Mouse (Mus musculus): ENCODE data around the gene Apob. TPM values are rescaled to one million over a fixed set of nuclear protein-coding genes. Genes with fewer than 3 reads are reported as not detected.
"Not testable (repeated sequence)": the region's sequence is repeated elsewhere in the genome, so short reads cannot be mapped to it uniquely, and the experiment has no call there.

The Apob gene
- total and polyA plus RNA-seq, 2 experiments: 469 to 3,713 TPM

DNA sequence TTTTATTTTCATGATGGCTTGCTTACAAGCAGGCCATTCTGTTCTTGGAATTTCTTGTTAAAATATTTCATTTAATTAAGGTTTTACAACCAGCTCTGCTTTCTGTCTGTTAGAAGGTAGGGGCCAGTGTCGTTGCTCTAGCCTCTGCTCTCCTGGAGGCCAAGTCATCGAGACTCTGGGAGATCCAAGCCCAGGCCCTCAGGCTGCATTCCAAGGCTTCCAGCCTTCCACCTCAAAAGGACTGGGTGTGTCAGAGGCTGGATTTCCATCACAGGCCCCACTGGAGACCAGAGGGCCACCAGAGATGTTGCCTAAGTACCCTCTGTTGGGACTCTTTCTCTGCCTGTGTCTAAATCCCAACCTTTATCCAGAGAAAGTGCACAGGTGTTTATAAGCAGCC lies 52.6 kb downstream of the Apob start:
- TF ChIP-seq CTCF (IDR thresholded peaks at IDR 0.05; ENCODE audit: low read depth, low read length): no peak
- no peak for TF ChIP-seq POLR2A (IDR thresholded peaks at IDR 0.05; ENCODE audit: extremely low read depth, insufficient read depth, low read length)
- no peaks in the 10 kb centered on the region for H3K4me1 ChIP-seq (ENCODE audit: control insufficient read depth, insufficient read depth, low read length)
- H3K27ac ChIP-seq (replicated peaks; ENCODE audit: insufficient read depth, low read depth, low read length): no peak overlapping the region
- H3K9ac ChIP-seq (ENCODE audit: low read depth, low read length): no peak overlapping the region
- H3K4me3 ChIP-seq (ENCODE audit: insufficient read depth, low read depth, low read length): no peak overlapping the region
- H3K27me3 ChIP-seq (ENCODE audit: control insufficient read depth, insufficient read depth, low read length): no peaks in the 10 kb centered on the region
- WGBS: 68% methylated on average over 2 of the region's 2 CpGs
- H3K36me3 ChIP-seq (ENCODE audit: control insufficient read depth, insufficient read depth, low read length): no peaks in the 10 kb centered on the region
- no peak for DNase-seq (ENCODE audit: extremely low read depth, low read depth, low spot score)
- no peaks in the 10 kb centered on the region for H3K79me2 ChIP-seq (ENCODE audit: control insufficient read depth, insufficient read depth, low read length)

DNA sequence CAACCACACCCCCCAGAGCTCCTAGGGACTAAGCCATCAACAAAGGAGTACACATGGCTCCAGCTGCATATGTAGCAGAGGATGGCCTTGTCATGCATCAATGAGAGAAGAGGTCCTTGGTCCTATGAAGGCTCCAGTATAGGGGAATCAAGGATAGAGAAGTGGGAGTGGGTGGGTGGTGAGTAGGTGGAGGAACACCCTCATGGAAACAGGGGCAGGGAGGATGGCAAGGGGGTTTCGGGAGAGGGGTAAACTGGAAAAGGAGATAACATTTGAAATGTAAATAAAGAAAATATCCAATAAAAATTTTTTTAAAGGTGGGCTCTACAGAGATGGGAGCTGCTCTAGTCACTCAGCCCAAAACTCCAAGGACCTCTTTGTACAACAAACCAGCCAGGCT lies 53.7 kb downstream of the Apob start:
- 85% methylated on average over 1 of the region's 1 CpGs for WGBS
- not testable (repeated sequence) for H3K79me2 ChIP-seq (ENCODE audit: control insufficient read depth, insufficient read depth, low read length); DNase-seq (ENCODE audit: extremely low read depth, low read depth, low spot score); H3K4me3 ChIP-seq (ENCODE audit: insufficient read depth, low read depth, low read length); H3K27ac ChIP-seq (replicated peaks; ENCODE audit: insufficient read depth, low read depth, low read length); H3K27me3 ChIP-seq (ENCODE audit: control insufficient read depth, insufficient read depth, low read length); H3K9ac ChIP-seq (ENCODE audit: low read depth, low read length); H3K4me1 ChIP-seq (ENCODE audit: control insufficient read depth, insufficient read depth, low read length); H3K36me3 ChIP-seq (ENCODE audit: control insufficient read depth, insufficient read depth, low read length)

DNA sequence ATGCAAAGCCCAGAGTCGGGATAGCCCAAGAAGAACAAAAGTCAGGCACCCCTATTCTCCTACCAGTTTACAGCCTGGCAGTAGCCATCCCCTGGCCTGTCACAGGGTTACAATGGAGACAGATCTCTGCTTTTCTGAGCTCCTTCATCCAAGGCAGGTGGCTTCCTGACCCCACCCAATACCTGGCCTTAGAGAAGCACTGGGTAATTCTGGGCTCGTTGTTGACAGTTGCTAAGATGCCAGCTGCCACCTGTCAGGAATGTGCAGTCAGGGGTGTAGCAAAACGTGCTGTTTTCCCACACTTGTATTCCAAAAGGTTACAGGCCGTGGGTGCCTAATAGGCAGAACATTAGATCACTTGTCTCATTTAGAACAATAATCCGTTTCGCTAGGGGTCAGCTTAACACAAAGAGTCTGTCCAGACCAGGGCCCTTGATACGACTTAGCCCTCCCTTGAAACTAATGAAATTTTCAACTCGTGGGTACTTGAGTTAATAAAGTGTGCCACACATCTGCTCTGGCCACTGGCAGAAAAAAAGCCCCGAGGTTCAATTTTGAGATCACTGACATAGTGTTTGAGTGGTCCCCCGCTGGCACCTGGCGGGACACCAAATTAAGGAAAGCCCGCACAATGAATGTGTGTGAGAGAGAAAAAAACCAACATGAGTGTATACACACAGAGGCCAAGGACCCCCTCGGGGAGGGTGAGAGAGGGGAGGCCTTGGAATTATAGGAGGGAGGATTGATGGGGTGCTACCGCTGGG lies 54.3 kb downstream of the Apob start:
- no peak for TF ChIP-seq CTCF (IDR thresholded peaks at IDR 0.05; ENCODE audit: low read depth, low read length)
- Histone ChIP-seq H3K27me3 (ENCODE audit: control insufficient read depth, insufficient read depth, low read length) (no peaks in the 10 kb centered on the region), H3K36me3 (ENCODE audit: control insufficient read depth, insufficient read depth, low read length) (no peaks in the 10 kb centered on the region), H3K27ac (replicated peaks; ENCODE audit: insufficient read depth, low read depth, low read length) (no peak overlapping the region), H3K4me3 (ENCODE audit: insufficient read depth, low read depth, low read length) (no peak overlapping the region), H3K4me1 (ENCODE audit: control insufficient read depth, insufficient read depth, low read length) (no peaks in the 10 kb centered on the region), H3K79me2 (ENCODE audit: control insufficient read depth, insufficient read depth, low read length) (no peaks in the 10 kb centered on the region), H3K9ac (ENCODE audit: low read depth, low read length) (no peak overlapping the region)
- WGBS: 74% methylated on average over 14 of the region's 14 CpGs
- DNase-seq (ENCODE audit: extremely low read depth, low read depth, low spot score): no peak

DNA sequence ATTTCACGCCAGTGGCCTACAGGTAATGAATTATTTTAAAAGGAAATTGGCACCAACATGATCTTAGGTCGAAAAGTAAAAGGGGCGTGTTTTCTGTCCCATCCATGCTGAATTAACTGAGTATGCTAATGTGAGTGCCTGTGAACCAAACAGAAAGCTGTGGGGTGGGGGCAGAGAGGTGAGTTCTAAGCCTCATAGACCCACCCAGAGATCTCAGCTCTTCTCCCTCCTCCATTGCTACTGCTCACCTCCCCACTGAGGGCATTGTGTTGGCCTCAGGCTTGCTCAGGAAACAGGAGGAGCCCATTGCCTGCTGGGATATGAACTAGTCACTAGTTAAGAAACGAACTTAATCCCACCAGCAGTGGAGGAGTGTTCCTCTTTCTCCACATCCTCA lies 54.9 kb downstream of the Apob start:
- Histone ChIP-seq H3K27ac (replicated peaks; ENCODE audit: insufficient read depth, low read depth, low read length) (no peak overlapping the region), H3K9ac (ENCODE audit: low read depth, low read length) (no peak overlapping the region), H3K27me3 (ENCODE audit: control insufficient read depth, insufficient read depth, low read length) (no peaks in the 10 kb centered on the region), H3K36me3 (ENCODE audit: control insufficient read depth, insufficient read depth, low read length) (no peaks in the 10 kb centered on the region), H3K79me2 (ENCODE audit: control insufficient read depth, insufficient read depth, low read length) (no peaks in the 10 kb centered on the region), H3K4me1 (ENCODE audit: control insufficient read depth, insufficient read depth, low read length) (peaks cover under 1% of the 10 kb centered on the region; the same call in 1 of the 2 replicates), H3K4me3 (ENCODE audit: insufficient read depth, low read depth, low read length) (no peak overlapping the region)
- WGBS: 68% methylated on average over 4 of the region's 4 CpGs
- TF ChIP-seq POLR2A (IDR thresholded peaks at IDR 0.05; ENCODE audit: extremely low read depth, insufficient read depth, low read length) (no peak), CTCF (IDR thresholded peaks at IDR 0.05; ENCODE audit: low read depth, low read length) (no peak)
- no peak for DNase-seq (ENCODE audit: extremely low read depth, low read depth, low spot score)

DNA sequence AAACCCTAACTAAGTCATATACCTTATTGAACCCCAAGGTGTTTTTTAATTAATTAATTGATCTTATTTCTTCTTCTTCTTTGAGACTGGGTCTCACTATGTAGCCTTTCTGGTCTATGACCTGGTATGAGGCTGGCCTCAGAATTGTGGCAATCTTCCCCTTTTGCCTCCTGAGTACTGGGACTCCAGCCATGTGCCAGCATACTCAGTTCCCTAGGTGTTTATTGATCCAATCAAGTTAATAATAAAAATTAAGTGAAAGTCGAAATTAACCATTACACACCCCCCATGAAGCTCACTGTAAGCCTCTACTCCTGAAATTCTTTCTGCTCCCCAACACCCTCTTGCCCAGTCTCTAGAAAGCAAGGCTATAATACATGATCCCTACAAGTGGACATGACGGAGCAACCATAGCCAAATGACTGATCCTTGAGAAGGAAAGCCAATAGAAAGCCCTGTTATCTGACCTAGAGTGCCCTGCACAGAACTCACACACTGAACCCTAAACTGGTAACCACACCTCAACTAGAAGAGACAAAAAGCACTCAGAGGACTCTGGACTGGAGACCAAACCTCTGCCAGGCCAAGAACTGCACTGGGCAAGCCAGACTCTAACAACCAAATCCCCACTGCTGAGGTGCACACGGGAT lies 60.8 kb downstream of the Apob start:
- H3K4me3 ChIP-seq (ENCODE audit: insufficient read depth, low read depth, low read length): no peak overlapping the region
- no peaks in the 10 kb centered on the region for H3K79me2 ChIP-seq (ENCODE audit: control insufficient read depth, insufficient read depth, low read length)
- H3K9ac ChIP-seq (ENCODE audit: low read depth, low read length): no peak overlapping the region
- H3K4me1 ChIP-seq (ENCODE audit: control insufficient read depth, insufficient read depth, low read length): peaks cover 11% of the 10 kb centered on the region
- no peaks in the 10 kb centered on the region for H3K27me3 ChIP-seq (ENCODE audit: control insufficient read depth, insufficient read depth, low read length)
- H3K27ac ChIP-seq (replicated peaks; ENCODE audit: insufficient read depth, low read depth, low read length): peak overlapping the region; percentile 75
- peak; percentile 93 for DNase-seq (ENCODE audit: extremely low read depth, low read depth, low spot score)
- H3K36me3 ChIP-seq (ENCODE audit: control insufficient read depth, insufficient read depth, low read length): no peaks in the 10 kb centered on the region
- WGBS: 21% methylated on average over 3 of the region's 3 CpGs
- TF ChIP-seq CTCF (IDR thresholded peaks at IDR 0.05; ENCODE audit: low read depth, low read length) (no peak), POLR2A (IDR thresholded peaks at IDR 0.05; ENCODE audit: extremely low read depth, insufficient read depth, low read length) (no peak)
